Mouse (Mus musculus): ENCODE measurements around the gene Apoc2. TPM values are rescaled to one million over a fixed set of nuclear protein-coding genes. Genes with fewer than 3 reads are reported as not detected.

Gene Apoc2
- polyA plus RNA-seq, 1 experiment from 2014 or later, result 4.9 TPM

DNA sequence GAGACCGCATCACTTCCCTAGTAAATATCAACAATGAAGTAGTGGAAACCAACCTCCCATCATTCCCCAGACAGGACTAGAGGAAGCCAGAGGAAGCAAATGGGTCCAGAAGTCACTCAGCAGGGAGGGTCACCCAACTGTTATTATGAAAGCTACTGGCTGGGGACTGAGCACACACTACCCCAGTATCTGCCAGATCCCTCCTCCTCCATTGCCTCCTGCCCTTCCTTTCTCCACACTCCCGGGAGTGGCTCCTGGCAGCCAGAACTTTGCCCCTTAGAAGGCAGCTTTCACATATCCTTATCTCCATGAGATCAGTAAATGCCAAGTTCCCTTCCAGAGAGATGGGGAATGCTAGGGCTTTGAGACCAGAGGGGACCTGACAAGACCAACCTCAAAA, 54.3 kb downstream of the Apoc2 start:
- no peaks in the 10 kb centered on the region for H3K36me3 ChIP-seq (ENCODE audit: control insufficient read depth, insufficient read depth, low read length)
- H3K4me3 ChIP-seq (ENCODE audit: low read depth, low read length), result no peak overlapping the region
- H3K9ac ChIP-seq (ENCODE audit: low read depth, low read length), result no peak overlapping the region
- H3K9me3 ChIP-seq (replicated peaks; ENCODE audit: control insufficient read depth, low read length), result no peaks in the 10 kb centered on the region
- peaks cover 6% of the 10 kb centered on the region; the same call in 1 of the 2 replicates for H3K27me3 ChIP-seq (ENCODE audit: control insufficient read depth, insufficient read depth, low read length)
- no peak for ATAC-seq (replicated peaks; ENCODE audit: insufficient number of reproducible peaks, low FRiP score, low TSS enrichment)
- H3K4me2 ChIP-seq, result no peak overlapping the region
- 0 out of 2 replicates have a peak, but pooled peaks cover 3% of the 10 kb centered on the region for H3K4me1 ChIP-seq (ENCODE audit: control insufficient read depth, insufficient read depth, low read length)
- WGBS (ENCODE audit: insufficient replicate concordance), result 37% methylated on average over 2 of the region's 2 CpGs
- H3K27ac ChIP-seq (ENCODE audit: low read depth, low read length), result no peak overlapping the region

DNA sequence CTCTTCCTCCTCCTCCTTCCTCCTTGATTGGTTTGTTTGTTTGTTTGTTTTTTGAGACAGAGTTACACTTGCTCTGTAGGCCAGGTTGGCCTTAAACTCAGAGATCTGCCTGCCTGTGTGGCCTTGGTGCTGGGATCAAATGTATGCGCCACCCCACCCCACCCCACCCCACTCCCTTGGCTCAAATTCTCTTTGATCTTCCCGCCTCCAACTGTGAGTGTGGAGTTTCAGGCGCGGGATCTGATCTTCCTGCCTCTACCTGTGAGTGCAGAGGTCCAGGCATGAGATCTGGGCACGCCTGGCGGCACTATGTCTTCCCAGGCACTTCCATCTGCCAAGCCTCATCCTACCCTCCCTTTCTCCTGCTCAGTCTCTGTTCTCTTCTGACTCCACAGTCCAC, 55.5 kb downstream of the Apoc2 start:
- no peak overlapping the region for H3K27ac ChIP-seq (ENCODE audit: low read depth, low read length)
- H3K9me3 ChIP-seq (replicated peaks; ENCODE audit: control insufficient read depth, low read length), result no peaks in the 10 kb centered on the region
- no peak overlapping the region for H3K4me3 ChIP-seq (ENCODE audit: low read depth, low read length)
- no peak overlapping the region for H3K4me2 ChIP-seq
- peaks cover 6% of the 10 kb centered on the region; the same call in 1 of the 2 replicates for H3K27me3 ChIP-seq (ENCODE audit: control insufficient read depth, insufficient read depth, low read length)
- H3K9ac ChIP-seq (ENCODE audit: low read depth, low read length), result no peak overlapping the region
- H3K4me1 ChIP-seq (ENCODE audit: control insufficient read depth, insufficient read depth, low read length), result 0 out of 2 replicates have a peak, but pooled peaks cover 3% of the 10 kb centered on the region
- H3K36me3 ChIP-seq (ENCODE audit: control insufficient read depth, insufficient read depth, low read length), result no peaks in the 10 kb centered on the region
- ATAC-seq (replicated peaks; ENCODE audit: insufficient number of reproducible peaks, low FRiP score, low TSS enrichment), result no peak
- 33% methylated on average over 6 of the region's 6 CpGs for WGBS (ENCODE audit: insufficient replicate concordance)

Other genes starting within 250 kb of the Apoc2 start
- 8.0 and 9.7 TPM in 2 replicates for gene Mark4, start 219.1 kb downstream of the Apoc2 start, polyA plus RNA-seq (2014; fragmentation: Nextera tagmentation; extraction: Ambion mirVana)
- gene Exoc3l2, start 214.6 kb downstream of the Apoc2 start, polyA plus RNA-seq (2014; fragmentation: Nextera tagmentation; extraction: Ambion mirVana), result 2.2 and 2.7 TPM in 2 replicates
- gene Bloc1s3, start 169.6 kb downstream of the Apoc2 start, polyA plus RNA-seq (2014; fragmentation: Nextera tagmentation; extraction: Ambion mirVana), result 1.2 TPM in 2 replicates
- 77.0 and 79.0 TPM in 2 replicates for gene Trappc6a, start 169.5 kb downstream of the Apoc2 start, polyA plus RNA-seq (2014; fragmentation: Nextera tagmentation; extraction: Ambion mirVana)
- 0.15 TPM in 1 of 2 replicates, not detected in the other for gene Nkpd1, start 160.1 kb downstream of the Apoc2 start, polyA plus RNA-seq (2014; fragmentation: Nextera tagmentation; extraction: Ambion mirVana)
- gene Ppp1r37, start 114.9 kb downstream of the Apoc2 start, polyA plus RNA-seq (2014; fragmentation: Nextera tagmentation; extraction: Ambion mirVana), result 2.3 and 5.2 TPM in 2 replicates
- 0.30 TPM in 1 of 2 replicates, not detected in the other for gene Zfp296, start 100.7 kb downstream of the Apoc2 start, polyA plus RNA-seq (2014; fragmentation: Nextera tagmentation; extraction: Ambion mirVana)
- gene Gemin7, start 100.3 kb downstream of the Apoc2 start, polyA plus RNA-seq (2014; fragmentation: Nextera tagmentation; extraction: Ambion mirVana), result 141 and 157 TPM in 2 replicates
- gene Clasrp, start 73.5 kb downstream of the Apoc2 start, polyA plus RNA-seq (2014; fragmentation: Nextera tagmentation; extraction: Ambion mirVana), result 33.2 and 34.3 TPM in 2 replicates
- gene Relb, start 48.5 kb downstream of the Apoc2 start, polyA plus RNA-seq (2014; fragmentation: Nextera tagmentation; extraction: Ambion mirVana), result 3.3 and 3.7 TPM in 2 replicates
- 86.8 and 89.4 TPM in 2 replicates for gene Clptm1, start 12.9 kb downstream of the Apoc2 start, polyA plus RNA-seq (2014; fragmentation: Nextera tagmentation; extraction: Ambion mirVana)
- 1.2 TPM in 1 of 2 replicates, not detected in the other for gene Gm44805, start 3.5 kb upstream of the Apoc2 start, polyA plus RNA-seq (2014; fragmentation: Nextera tagmentation; extraction: Ambion mirVana)
- 0.34 TPM in 1 of 2 replicates, not detected in the other for gene Apoc4, start 3.5 kb upstream of the Apoc2 start, polyA plus RNA-seq (2014; fragmentation: Nextera tagmentation; extraction: Ambion mirVana)
- gene Apoc1, start 14.7 kb upstream of the Apoc2 start, polyA plus RNA-seq (2014; fragmentation: Nextera tagmentation; extraction: Ambion mirVana), result 6.9 and 10.8 TPM in 2 replicates
- gene Apoe, start 21.2 kb upstream of the Apoc2 start, polyA plus RNA-seq (2014; fragmentation: Nextera tagmentation; extraction: Ambion mirVana), result 357 and 371 TPM in 2 replicates
- gene Tomm40, start 37.5 kb upstream of the Apoc2 start, polyA plus RNA-seq (2014; fragmentation: Nextera tagmentation; extraction: Ambion mirVana), result 142 and 154 TPM in 2 replicates
- 87.0 and 100 TPM in 2 replicates for gene Nectin2, start 72.5 kb upstream of the Apoc2 start, polyA plus RNA-seq (2014; fragmentation: Nextera tagmentation; extraction: Ambion mirVana)
- 163 and 173 TPM in 2 replicates for gene Bcam, start 93.1 kb upstream of the Apoc2 start, polyA plus RNA-seq (2014; fragmentation: Nextera tagmentation; extraction: Ambion mirVana)
- gene Cblc, start 118.9 kb upstream of the Apoc2 start, polyA plus RNA-seq (2014; fragmentation: Nextera tagmentation; extraction: Ambion mirVana), result 0.20 and 0.24 TPM in 2 replicates
- 1.0 and 1.5 TPM in 2 replicates for gene Bcl3, start 144.8 kb upstream of the Apoc2 start, polyA plus RNA-seq (2014; fragmentation: Nextera tagmentation; extraction: Ambion mirVana)
- not detected in 2 replicates for gene Gm19345, start 174.1 kb upstream of the Apoc2 start, polyA plus RNA-seq (2014; fragmentation: Nextera tagmentation; extraction: Ambion mirVana)
- not detected in 2 replicates for gene Ceacam16, start 183.4 kb upstream of the Apoc2 start, polyA plus RNA-seq (2014; fragmentation: Nextera tagmentation; extraction: Ambion mirVana)
- gene Ceacam19, start 210.0 kb upstream of the Apoc2 start, polyA plus RNA-seq (2014; fragmentation: Nextera tagmentation; extraction: Ambion mirVana), result not detected in 2 replicates
- gene Pvr, start 243.2 kb upstream of the Apoc2 start, polyA plus RNA-seq (2014; fragmentation: Nextera tagmentation; extraction: Ambion mirVana), result 12.0 and 13.0 TPM in 2 replicates